Mouse (Mus musculus) embryo, embryonic 11 days (tissue): ENCODE measurements around the gene Idh2.
"Not testable (repeated sequence)": the region's sequence is repeated elsewhere in the genome, so short reads cannot be mapped to it uniquely, and the experiment has no call there.

Experiments used
- DNase-seq: peaks from one replicate; pipeline ENCODE4 v3.0.0-alpha.2; 2015

Idh2 gene

GRCm38 (mm10) chr7:80115224-80115590 lies at the start of gene Idh2:
Idh2 (minus strand) TSS chr7:80115392.
- DNase-seq: peak; percentile 93

GRCm38 (mm10) chr7:80160945-80161306 lies 45.7 kb upstream of the Idh2 start:
- no peak for DNase-seq

- DNase-seq: no peak
Measured at GRCm38 (mm10) chr7:80160293-80160944, 45.2 kb upstream of the Idh2 start.

GRCm38 (mm10) chr7:80158496-80159268 lies 43.5 kb upstream of the Idh2 start:
- DNase-seq: no peak

GRCm38 (mm10) chr7:80156711-80157227 lies 41.6 kb upstream of the Idh2 start:
- peak; percentile 79 for DNase-seq

- no peak for DNase-seq
Measured at GRCm38 (mm10) chr7:80154689-80155088, 39.5 kb upstream of the Idh2 start.

- no peak for DNase-seq
Measured at GRCm38 (mm10) chr7:80152756-80153155, 37.6 kb upstream of the Idh2 start.

GRCm38 (mm10) chr7:80152152-80152551 lies 37.0 kb upstream of the Idh2 start:
- DNase-seq: no peak

- DNase-seq: no peak
Measured at GRCm38 (mm10) chr7:80149356-80149755, 34.2 kb upstream of the Idh2 start.

GRCm38 (mm10) chr7:80146077-80146476 lies 30.9 kb upstream of the Idh2 start:
- DNase-seq: no peak

GRCm38 (mm10) chr7:80144695-80145094 lies 29.5 kb upstream of the Idh2 start:
- no peak for DNase-seq

- peak; percentile 28 for DNase-seq
Measured at GRCm38 (mm10) chr7:80143331-80144273, 28.4 kb upstream of the Idh2 start.

- peak; percentile 84 for DNase-seq
Measured at GRCm38 (mm10) chr7:80140815-80141214, 25.6 kb upstream of the Idh2 start.

- no peak for DNase-seq
Measured at GRCm38 (mm10) chr7:80138375-80138774, 23.2 kb upstream of the Idh2 start.

- DNase-seq: no peak
Measured at GRCm38 (mm10) chr7:80135173-80135532, 20.0 kb upstream of the Idh2 start.

- no peak for DNase-seq
Measured at GRCm38 (mm10) chr7:80134454-80135172, 19.4 kb upstream of the Idh2 start.

GRCm38 (mm10) chr7:80132541-80132940 lies 17.3 kb upstream of the Idh2 start:
- peak; percentile 72 for DNase-seq

- not testable (repeated sequence) for DNase-seq
Measured at GRCm38 (mm10) chr7:80131315-80131714, 16.1 kb upstream of the Idh2 start.

GRCm38 (mm10) chr7:80130344-80131055 lies 15.3 kb upstream of the Idh2 start:
- DNase-seq: no peak

GRCm38 (mm10) chr7:80129278-80129677 lies 14.1 kb upstream of the Idh2 start:
- no peak for DNase-seq

- no peak for DNase-seq
Measured at GRCm38 (mm10) chr7:80123672-80124071, 8.5 kb upstream of the Idh2 start.

- DNase-seq: no peak
Measured at GRCm38 (mm10) chr7:80123115-80123514, 7.9 kb upstream of the Idh2 start.
